Mouse (Mus musculus) lung, postnatal 25 days (tissue): ENCODE data around the gene Btaf1.

Experiments used
- DNase-seq: peaks from one replicate; pipeline ENCODE4 v3.0.0; 2022; ENCODE audit warnings: low spot score

Gene Btaf1

DNA sequence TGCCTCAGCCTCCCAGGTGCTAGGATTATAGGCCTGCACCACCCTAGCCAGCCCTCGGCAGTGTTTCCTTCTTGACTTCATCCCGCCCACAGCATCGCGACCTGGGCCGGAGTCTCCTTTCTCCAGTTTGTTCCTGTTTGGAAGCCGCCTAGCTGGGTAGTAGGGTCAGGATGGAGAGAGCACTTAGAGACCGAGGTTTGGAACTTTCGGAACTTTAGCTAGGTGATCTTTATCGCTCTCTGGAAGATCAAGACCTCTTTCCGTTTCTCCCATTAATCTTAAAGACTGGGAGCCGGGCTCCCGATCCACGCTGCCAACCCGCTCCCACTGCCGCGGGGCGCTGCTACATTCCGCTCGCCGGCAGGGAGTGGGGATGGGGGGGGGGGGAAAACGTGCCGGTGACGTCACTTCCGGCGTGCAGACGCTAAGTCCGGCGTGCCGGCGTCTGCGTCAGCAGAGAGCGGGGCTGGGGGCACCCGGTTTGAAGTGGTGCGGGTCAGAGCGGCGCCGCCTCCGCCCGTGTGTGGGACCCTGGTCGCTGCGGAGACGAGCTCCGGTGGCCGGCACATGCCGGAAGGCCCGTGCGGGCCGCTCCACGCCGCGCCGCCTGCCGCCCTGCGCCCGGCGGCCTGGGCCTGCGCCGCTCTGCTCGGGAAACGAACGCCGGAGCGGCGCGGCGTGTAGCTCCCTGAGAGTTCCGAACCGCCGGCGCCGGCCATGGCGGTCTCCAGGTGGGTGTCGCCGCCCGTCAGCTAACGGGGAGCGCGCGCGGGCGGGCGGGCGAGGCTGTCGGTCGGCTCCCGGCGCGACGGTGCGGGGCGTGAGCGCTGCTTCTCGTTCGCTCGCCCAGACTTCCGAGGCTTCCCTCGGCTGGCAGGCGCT, at the start of gene Btaf1:
TSS of gene Btaf1 (plus strand) at position 409 of the 882 bp plus-strand sequence.
- DNase-seq: peak; percentile 78

DNA sequence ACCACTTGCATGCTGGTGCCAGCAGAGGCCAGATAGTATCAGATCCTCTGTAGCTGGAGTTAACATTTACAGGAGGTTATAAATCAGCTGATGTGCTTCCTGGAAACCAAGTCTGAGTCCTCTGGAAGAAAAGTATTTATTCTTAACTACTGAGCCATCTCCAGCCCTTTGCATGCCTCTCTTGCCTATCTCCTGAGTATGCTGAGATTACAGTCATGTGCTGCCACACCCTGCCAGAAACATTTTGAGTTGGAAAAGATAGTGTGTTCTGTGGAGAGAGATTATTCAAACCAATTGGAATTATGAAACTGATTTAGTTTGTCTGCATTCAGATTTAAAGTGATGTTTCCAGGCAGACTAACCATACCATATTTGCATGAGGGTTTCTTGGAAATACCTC, 48.5 kb upstream of the Btaf1 start:
- peak; percentile 1 for DNase-seq

DNA sequence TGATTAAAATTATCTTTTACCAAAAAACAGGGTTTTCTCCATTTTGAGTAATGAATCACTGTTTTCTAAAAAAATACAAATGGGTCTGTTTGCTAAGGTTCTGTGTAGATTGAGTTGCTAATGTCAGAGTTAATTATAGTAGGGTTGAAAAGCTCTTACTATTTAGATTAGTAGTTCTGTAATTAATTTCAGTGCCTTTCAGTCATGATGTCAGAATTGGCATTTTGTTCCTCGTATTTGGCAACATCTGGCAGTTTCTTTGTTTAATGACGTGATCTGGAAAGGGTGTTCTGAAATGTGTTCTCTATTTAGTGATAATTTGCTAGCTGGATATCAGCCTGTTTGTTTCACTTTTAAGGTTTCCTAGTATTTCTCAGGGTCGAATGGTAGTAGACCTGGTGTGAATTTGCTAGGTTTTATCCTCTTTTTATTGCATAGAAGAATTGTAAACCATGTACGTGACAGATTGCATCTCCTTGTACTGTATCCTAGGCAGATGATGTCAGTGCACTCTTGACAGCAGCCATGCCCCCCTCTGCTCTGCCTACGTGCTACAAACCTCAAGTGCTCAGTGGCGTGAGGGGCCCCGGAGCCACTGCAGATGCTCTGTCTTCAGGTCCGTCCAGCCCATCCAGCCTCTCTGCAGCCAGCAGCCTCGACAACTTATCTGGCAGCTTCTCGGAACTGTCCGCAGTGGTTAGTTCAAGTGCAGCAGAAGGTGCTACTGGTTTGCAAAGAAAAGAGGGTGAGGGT, 47.0 kb upstream of the Btaf1 start:
- no peak for DNase-seq

DNA sequence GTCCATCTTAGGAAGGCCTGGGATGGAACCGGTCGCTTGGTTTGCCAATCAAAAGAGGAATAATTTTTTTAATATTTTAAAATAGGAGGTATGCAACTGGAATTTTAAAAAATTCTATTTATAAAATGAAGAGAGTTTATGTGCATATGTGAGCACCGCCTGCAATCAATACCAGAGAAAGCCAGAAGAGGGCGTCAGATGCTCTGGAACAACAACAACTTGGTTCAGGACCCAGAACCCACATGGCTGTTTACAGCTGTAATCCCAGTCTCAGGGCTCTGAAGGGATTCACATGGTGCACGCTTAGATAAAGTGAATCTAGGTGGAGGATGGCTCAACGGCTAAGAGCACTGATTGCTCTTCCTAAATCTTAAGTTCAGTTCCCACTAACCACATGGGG, 42.8 kb upstream of the Btaf1 start:
- DNase-seq: no peak

GRCm38 (mm10) chr19:36886316-36886715, 39.6 kb upstream of the Btaf1 start:
- no peak for DNase-seq

- DNase-seq: no peak
Measured at GRCm38 (mm10) chr19:36887706-36888105, 38.2 kb upstream of the Btaf1 start.

DNA sequence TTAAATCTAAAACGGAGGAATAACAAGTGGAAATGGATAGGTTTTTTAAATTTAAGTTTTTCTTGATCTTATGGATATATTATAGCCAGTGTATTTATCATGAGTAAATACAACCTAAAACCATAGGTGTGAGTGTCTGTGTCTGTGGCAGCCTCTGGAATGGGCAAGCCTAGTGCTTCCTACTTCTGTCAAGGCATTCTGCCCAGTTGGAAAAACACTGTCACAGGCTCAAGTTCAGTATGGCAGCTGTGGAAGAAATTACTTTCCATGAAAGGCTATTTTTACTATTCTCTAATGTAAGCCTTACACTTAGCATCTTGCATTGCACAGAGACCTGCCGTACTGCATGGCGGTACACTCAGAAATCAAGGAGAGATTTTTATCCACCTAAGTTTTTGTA, 34.1 kb upstream of the Btaf1 start:
- DNase-seq: no peak

DNA sequence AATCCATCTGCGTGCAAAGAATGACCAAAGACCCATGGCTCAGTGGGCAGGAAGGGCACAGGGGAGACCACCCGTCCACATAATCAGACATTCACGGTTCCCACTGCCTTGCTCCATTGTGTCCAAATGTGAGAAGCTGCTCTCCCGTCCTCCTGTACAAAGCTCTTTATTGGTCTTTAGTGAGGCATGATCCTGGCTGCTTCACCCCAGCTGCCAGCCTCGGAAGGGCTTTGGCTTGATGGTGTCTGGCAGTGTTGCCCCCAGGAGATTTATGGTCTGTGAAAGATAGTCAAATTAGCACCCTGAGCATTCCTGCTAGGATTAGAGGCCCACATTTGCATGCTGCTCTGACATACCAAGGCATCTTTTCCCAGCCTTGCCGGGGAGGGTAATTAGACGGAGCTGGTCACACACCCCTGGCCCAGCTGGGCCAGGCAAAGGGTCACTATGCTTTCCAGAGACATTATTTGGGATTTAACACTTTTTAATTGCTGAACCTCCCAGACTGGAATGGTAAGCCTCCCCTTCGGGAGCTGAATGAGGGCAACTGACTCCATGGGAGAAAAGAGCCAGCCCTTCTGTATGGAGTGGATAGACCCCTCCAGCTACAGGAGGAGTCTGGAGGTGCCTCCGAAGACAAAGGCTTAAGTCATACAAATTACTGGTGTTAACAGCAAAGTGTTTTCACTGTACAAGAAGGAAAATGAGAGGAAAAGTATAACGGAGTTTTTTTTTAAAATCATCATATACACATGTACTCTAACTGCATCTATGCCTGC, 28.9 kb upstream of the Btaf1 start:
- no peak for DNase-seq

GRCm38 (mm10) chr19:36897778-36898177, 28.1 kb upstream of the Btaf1 start:
- peak; percentile 37 for DNase-seq

DNA sequence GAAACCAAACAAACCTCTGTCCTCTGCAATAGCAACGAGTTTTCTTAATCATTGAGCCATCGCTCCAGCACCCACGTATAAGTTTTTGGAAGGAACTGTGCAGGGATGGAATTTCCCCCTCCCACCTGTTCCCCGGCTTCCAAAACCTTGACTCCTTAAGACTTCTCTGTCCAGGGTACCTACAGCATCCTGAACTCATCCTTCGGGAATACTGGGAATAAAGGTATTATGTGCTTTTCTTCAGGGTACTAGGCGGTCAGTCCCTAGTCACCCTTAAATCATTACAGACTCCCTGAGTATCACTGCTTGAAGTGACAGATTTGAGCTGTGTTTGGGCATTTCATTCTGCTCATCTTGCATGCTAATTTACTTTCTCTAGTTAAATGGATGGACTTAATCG, 22.5 kb upstream of the Btaf1 start:
- no peak for DNase-seq

GRCm38 (mm10) chr19:36904211-36905007, 21.5 kb upstream of the Btaf1 start:
- DNase-seq: no peak

GRCm38 (mm10) chr19:36909150-36909549, 16.7 kb upstream of the Btaf1 start:
- DNase-seq: no peak

DNA sequence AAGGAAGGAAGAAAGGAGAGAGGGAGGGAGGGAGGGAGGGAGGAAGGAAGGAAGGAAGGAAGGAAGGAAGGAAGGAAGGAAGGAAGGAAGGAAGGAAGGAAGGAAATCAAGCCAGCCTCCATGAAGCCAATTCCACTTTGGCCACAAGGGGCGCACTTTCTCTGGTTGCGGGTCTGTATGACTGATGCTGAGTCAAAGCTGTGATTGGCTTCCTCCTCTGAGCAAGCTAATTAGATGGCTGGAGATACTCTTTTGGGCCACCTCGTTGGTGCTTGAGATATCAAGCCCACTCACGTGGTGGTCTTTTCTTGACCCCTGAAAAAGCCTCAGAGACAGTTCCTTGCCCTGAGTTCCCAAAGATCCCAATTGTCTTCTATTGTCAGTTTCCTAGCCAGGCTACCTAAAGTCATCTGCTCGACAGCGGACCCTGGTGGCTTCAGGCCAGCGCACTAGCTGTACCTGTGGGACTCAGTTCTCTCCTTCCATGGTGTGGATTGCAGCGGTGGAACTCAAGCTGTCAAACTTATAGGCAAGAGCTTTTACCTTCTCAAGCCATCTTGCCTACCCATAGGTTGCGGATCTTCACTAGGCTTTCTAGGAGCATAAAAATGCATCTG, 16.1 kb upstream of the Btaf1 start:
- DNase-seq: peak; percentile 57

DNA sequence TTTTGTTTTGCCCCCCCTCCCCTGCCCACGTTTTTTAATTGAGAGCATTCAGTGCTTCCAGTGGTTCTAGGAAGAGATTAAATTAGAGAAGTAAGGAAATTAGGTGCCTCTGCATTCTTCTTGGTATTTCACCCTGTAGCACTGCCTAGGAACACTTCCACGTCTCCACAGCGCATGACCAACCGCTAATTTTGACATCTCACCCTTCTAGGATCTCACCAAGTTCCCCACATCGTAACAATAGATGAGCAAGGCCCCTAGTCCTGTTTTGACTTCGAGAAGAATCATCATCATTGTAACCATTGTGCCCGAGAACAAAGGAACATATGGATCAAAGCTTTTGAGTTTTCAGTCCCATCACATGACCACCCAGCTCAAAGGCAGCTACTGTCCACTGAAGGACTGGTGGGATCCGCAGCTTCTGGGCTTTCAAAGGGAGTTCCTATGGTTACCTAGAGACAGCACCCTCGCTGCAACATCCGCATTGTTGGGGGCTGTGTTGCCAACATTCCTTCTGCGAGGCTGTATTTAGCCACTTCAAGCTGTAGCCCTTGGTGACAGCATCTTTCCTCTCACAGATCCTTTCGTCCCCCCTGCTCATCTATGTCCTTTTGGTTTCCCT, 15.3 kb upstream of the Btaf1 start:
- no peak for DNase-seq

DNA sequence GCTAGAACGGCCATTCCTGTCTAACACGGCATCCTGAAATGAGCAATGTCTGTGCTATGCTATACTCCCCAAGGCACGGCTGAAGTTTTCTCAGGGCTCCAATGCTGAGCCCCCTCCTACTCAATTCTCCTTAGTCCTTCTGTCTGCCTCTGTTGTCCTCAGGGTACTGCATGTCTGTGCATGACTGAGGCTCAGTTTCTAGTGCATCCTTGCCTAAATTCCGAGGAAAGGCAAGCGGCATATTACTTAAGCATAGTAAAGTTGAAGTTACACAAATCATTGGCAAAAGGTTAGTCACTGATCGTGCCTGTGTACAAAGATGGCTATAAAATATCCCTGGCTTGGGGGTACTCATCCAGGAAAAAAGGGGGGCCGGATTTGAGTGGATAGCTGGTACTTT, 12.8 kb upstream of the Btaf1 start:
- no peak for DNase-seq

GRCm38 (mm10) chr19:36916206-36916605, 9.7 kb upstream of the Btaf1 start:
- no peak for DNase-seq

DNA sequence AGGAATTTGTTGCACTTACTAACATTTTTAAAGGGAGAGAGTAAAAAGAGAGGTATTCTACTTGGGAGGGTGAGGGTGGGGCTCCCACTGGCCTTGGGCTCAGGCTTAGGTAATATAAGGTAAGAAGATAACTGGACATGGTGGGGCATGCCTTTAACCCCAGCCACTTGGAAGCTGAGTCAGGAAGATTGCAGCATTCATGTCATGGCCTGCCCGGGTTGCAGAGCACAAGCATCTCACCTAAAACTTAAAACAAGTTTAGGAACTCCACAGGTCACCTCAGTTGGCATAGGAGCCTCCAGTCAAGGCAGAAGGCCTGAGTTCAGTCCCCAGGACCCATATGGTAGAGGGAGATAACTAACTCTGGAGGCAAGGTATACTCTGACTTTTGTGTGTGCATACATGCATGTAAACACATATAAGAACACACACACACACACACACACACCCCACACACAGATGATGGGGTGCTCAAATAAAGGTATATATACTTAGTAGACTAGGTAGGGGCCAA, 8.9 kb upstream of the Btaf1 start:
- DNase-seq: no peak

DNA sequence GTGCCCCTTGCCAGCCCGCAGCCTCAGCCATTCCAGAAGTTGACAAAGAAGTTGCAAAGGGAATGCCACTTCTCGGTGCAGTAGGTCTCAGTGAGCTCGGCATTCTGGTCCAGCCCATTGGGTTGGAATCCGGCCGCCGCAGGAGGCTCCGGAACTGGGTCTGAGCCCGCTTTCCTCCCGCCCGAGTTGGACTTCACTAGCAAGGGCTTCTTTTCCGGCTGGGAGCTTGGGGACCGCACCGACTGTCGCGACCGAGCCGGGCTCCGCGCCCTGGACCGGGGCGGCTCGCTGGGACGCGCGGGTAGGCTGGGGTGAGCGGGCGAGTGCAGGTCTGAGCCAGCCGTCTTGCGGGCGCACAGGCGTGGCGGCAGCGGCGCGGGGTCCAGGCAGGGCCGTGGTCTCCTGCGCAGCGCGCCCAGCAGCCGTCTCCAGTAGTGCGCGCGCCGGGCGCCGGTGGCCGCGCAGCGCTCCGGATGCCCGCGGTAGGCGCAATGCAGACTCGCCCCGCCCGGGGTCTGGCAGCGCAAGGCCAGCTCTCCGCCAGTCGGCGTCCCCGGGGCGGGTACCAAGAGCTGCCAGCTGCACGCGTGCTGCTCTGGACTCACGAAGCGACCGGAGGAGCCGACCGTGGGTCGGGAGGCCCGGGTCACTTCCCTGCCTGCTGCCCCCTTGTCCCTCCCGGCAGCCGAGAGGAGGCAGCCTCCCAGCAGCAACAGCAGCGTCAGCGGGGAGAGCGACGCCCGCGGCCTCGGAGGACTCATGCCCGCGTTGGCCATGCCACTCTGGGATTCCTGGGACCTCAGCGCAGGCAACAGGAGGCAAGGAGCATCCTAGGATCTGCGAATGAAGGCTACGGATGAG, 7.2 kb upstream of the Btaf1 start:
- peak; percentile 77 for DNase-seq

GRCm38 (mm10) chr19:36919466-36919865, 6.4 kb upstream of the Btaf1 start, which contains the start of gene Fgfbp3:
Gene Fgfbp3, minus strand, starts transcription at chr19:36919615.
- DNase-seq: no peak
